Mouse (Mus musculus): Measurements from ENCODE around the gene Gm12216. TPM values are rescaled to one million over a fixed set of nuclear protein-coding genes. Genes with fewer than 3 reads are reported as not detected.

The Gm12216 gene
- total RNA-seq, 2 experiments from 2014 or later, result 3.0 to 5.9 TPM

DNA sequence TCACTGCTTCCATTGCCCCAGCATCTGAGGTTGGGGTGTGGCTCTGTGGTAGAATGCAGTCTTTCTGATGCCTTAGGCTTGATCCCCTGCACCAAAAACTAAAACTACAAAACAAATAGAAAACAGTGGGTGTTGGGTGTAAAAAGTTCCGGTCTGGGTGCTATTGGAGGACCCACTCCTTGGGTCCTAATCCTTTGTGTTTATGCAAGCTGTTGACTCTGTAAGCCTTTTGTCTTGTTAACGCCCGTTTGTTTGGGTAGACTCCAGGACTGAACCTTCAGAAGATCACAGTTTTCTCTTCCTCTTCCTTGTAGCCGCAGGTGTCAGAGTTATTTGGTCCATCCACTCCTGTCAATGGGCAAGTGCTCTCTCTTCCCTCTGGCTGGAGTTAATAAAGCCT is 59.0 kb downstream of the Gm12216 start:
- DNase-seq (ENCODE audit: extremely low spot score in 1 of 2, low spot score in 2 of 2), result no peak
- H3K4me3 ChIP-seq, result no peak overlapping the region
- intact Hi-C loops (cut with DNase I), result no loop called here
- no peak overlapping the region for H3K27ac ChIP-seq
- TF ChIP-seq CTCF (IDR thresholded peaks at IDR 0.05), result no peak

GRCm38 (mm10) chr11:53798041-53798711 is 60.9 kb downstream of the Gm12216 start:
- TF ChIP-seq CTCF (IDR thresholded peaks at IDR 0.05), result no peak
- intact Hi-C loops (cut with DNase I), result no loop called here
- Histone ChIP-seq H3K4me3 (no peak overlapping the region), H3K27ac (no peak overlapping the region)
- DNase-seq (ENCODE audit: extremely low spot score in 1 of 2, low spot score in 2 of 2), result no peak

DNA sequence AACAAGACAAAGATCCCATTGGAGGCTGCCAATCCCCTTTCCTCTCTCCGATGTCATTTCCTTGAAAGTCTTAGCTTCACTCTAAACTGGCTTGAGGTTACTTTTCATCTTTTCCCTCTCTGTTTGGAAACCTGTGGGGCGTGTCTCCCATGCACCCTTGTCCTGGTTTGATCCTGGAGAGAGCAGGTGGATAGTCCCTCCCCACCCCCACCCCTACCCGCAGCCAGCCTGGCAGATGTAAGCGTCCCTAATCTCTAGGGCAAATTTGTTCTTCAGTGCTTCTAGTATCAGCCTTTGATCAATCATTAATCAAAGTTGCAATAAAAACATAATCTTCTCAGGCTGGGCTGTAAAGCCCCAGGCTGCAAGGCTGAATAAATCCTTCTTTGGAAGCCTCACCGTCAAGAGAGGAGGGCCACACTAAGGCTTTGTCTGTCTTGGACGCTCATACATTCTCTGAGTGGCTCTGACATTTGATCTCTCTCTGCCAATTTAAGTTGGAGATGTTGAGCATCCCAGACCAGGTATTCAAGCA is 61.6 kb downstream of the Gm12216 start:
- DNase-seq (ENCODE audit: extremely low spot score in 1 of 2, low spot score in 2 of 2), result no peak
- H3K27ac ChIP-seq, result no peak overlapping the region
- intact Hi-C loops (cut with DNase I), result no loop called here
- no peak overlapping the region for H3K4me3 ChIP-seq
- TF ChIP-seq CTCF (IDR thresholded peaks at IDR 0.05), result no peak

DNA sequence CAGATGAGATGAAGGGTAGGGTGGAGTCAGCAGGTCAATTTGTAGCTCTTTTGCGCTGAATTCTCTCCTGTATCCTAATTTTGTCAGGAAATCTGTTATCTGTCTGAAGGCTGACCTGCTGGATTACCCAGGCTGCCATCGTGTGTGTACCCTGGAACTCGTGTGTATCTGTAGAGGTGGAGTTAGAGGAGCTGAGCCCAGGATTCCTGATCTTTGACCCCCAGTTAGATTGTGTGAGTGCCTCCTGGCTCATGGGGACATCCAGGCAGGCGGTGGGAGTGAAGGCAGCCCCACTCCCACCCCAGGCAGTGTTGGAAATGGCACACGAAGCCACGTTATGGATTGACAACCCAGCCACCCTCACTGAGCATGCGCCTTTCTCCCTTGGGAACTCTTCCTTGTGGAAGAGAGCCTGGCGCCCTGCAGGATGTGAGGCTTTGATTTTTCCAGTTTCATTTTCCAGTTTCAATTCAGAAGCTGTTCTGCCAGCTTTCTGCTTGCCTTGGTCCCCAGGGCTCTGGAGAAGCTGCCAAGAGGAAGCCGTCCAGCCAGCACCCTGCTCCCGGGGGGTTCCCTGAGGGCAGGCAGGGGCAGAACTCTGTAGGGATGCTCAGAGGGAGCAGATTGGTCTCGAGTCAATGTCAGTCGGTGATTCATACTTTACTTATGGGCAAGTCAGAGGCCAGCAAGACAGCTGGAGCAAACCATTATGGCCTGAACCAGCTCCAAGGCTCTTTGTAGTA is 62.5 kb downstream of the Gm12216 start:
- DNase-seq (ENCODE audit: extremely low spot score in 1 of 2, low spot score in 2 of 2), result no peak
- Histone ChIP-seq H3K4me3 (no peak overlapping the region), H3K27ac (peak overlapping the region; percentile 25; the same call in 1 of the 2 replicates)
- no peak for TF ChIP-seq CTCF (IDR thresholded peaks at IDR 0.05)
- intact Hi-C loops (cut with DNase I), result no loop called here

GRCm38 (mm10) chr11:53795813-53796212 is 63.2 kb downstream of the Gm12216 start:
- DNase-seq (ENCODE audit: extremely low spot score in 1 of 2, low spot score in 2 of 2), result no peak
- no peak overlapping the region for H3K4me3 ChIP-seq
- no peak for TF ChIP-seq CTCF (IDR thresholded peaks at IDR 0.05)
- intact Hi-C loops (cut with DNase I), result no loop called here
- no peak overlapping the region for H3K27ac ChIP-seq

- no peak overlapping the region for H3K27ac ChIP-seq
- intact Hi-C loops (cut with DNase I), result no loop called here
- DNase-seq (ENCODE audit: extremely low spot score in 1 of 2, low spot score in 2 of 2), result no peak
- H3K4me3 ChIP-seq, result no peak overlapping the region
- TF ChIP-seq CTCF (IDR thresholded peaks at IDR 0.05), result no peak; the same call in 1 of the 2 replicates
Measured at GRCm38 (mm10) chr11:53794671-53795557, 64.1 kb downstream of the Gm12216 start.

GRCm38 (mm10) chr11:53794015-53794414 is 65.0 kb downstream of the Gm12216 start:
- TF ChIP-seq CTCF (IDR thresholded peaks at IDR 0.05), result no peak
- Histone ChIP-seq H3K27ac (no peak overlapping the region), H3K4me3 (no peak overlapping the region)
- intact Hi-C loops (cut with DNase I), result no loop called here
- DNase-seq (ENCODE audit: extremely low spot score in 1 of 2, low spot score in 2 of 2), result no peak

DNA sequence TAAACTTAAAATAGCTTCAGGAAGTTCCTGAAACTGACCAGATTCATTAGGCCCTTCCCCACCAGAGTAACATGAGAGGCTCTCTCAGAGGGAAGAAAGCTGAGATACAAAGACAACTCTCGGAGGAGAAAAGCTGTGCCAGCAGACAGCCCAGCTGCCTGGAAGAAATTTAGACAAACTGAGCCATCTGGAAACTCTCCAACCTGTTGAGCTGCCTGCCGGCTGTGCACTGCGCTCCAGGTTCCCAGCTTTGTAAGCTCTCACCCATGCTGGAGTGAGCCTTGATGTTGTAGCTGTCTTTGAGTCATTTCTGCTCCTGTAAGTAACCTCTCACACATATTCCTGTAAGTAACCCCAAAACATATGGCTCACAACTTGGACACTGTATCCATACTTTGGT is 66.1 kb downstream of the Gm12216 start:
- intact Hi-C loops (cut with DNase I), result no loop called here
- Histone ChIP-seq H3K27ac (no peak overlapping the region), H3K4me3 (no peak overlapping the region)
- TF ChIP-seq CTCF (IDR thresholded peaks at IDR 0.05), result no peak
- no peak for DNase-seq (ENCODE audit: extremely low spot score in 1 of 2, low spot score in 2 of 2)

DNA sequence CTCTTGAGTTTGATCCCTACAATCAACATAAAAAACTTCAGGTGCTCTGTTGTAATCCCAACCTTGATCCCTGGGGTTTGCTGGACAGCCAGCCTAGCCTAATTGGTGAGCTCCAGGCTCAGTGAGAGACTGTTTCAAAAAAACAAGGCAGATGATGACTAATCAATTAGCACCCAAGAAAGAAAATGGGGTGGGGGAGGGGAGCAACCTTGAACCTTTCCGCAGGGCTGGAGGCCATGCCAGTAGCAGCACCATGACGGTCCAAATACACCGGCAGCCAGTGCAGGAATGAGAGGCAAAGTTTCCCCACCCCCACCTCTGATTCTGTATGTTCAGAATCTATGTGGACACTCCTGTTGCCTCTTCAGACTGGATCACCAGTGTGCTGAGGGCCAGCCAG is 69.8 kb downstream of the Gm12216 start:
- intact Hi-C loops (cut with DNase I), result no loop called here
- TF ChIP-seq CTCF (IDR thresholded peaks at IDR 0.05), result no peak
- DNase-seq (ENCODE audit: extremely low spot score in 1 of 2, low spot score in 2 of 2), result no peak
- Histone ChIP-seq H3K27ac (no peak overlapping the region), H3K4me3 (no peak overlapping the region)

- intact Hi-C loops (cut with DNase I), result no loop called here
- TF ChIP-seq CTCF (IDR thresholded peaks at IDR 0.05), result no peak
- Histone ChIP-seq H3K27ac (no peak overlapping the region), H3K4me3 (no peak overlapping the region)
- DNase-seq (ENCODE audit: extremely low spot score in 1 of 2, low spot score in 2 of 2), result no peak
Measured at GRCm38 (mm10) chr11:53788196-53788595, 70.9 kb downstream of the Gm12216 start.

DNA sequence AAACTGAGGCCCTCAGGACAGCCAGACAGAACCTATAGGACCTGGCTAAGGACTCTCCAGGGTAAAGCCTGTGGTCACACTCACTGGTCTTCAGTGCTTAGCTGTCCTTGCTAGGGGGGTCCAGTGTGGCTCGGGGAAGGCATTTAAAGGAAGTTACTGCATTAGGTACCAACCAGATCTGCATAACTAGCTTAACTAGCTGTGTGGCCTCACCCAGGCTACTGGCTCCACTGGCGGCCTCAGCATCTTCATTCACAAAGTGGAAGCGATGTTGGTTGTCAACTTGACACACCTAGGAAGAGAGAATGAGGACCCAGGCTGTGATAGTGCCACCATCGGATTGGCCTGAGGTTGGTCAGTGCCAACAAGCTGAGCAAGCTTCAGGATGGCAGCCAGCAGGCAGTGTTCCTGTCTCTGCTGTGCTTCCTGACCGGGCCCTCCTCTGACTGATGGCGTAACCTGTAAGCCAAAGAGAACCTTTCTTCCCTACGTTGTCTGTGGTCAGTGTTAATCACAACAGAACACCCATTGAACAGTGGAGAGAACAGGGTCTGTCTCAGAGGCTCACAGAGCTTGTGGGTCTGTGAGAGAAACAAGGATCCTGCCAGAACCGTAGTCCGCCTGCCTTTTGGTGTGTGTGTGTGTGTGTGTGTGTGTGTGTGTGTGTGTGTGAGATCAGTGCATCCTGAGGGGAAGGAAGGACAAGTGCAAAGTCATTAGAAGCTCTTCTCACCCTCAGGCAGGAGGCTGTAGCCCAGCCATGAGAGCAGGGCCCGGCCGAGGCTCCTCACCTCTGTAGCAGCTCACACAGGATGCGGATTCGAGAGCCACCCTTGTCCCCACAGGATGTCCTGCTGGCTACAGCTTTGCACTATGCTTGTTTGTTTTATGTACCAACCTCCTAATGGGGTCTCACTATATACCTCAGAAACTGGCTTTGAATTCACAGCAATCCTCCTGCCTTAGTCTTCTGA is 72.7 kb downstream of the Gm12216 start:
- TF ChIP-seq CTCF (IDR thresholded peaks at IDR 0.05), result no peak
- intact Hi-C loops (cut with DNase I), result no loop called here

More for the DNA sequence above, 72.7 kb downstream of the Gm12216 start:
- Histone ChIP-seq H3K27ac (no peak overlapping the region), H3K4me3 (no peak overlapping the region)
- DNase-seq (ENCODE audit: extremely low spot score in 1 of 2, low spot score in 2 of 2), result no peak
